Mouse (Mus musculus) 3T3-L1 (cell line): ENCODE measurements around the gene Ick.
A peak's percentile ranks its signal among the peaks of the same experiment; 100 is the strongest.
"Not testable (repeated sequence)": the region's sequence is repeated elsewhere in the genome, so short reads cannot be mapped to it uniquely, and the experiment has no call there.

Experiments
- DNase-seq: peaks from one replicate; pipeline ENCODE4 v3.0.0-alpha.2; 2015; ENCODE audit warnings: low read depth, low spot score

The Ick gene

DNA sequence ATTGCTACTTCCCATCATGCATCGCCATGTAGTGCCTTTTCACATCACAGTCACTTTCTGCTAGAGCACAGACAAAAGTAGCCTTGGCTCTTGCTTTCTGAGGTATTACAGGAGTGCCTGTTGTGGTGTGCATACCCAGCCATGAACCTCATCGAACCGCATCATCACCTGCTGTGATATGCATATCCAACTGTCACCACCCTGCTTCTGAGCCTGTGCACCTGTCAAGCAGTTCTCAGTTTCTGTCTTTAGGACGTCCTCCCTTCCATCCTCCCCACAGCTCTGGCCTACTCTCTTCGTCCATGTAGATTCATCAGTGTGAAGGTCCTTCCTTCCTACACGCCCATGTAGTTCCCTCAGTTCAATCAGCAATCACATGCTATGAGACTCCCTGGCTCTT lies 39.2 kb downstream of the Ick start:
- no peak for DNase-seq

DNA sequence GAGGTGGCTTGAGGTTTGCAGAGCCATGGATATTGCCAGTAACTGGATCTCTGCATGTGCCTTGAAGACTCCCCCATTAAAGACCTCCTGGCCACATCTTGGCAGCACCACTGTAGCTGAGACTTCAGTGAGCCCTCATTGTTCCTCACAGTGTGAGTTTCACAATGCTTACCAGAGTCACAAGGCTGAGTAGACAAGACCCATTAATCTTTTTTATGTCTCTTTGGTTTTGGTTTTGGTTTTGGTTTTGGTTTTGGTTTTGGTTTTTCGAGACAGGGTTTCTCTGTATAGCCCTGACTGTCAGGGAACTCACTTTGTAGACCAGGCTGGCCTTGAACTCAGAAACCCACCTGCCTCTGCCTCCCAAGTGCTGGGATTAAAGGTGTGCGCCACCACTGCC lies 40.8 kb downstream of the Ick start:
- peak; percentile 11 for DNase-seq

DNA sequence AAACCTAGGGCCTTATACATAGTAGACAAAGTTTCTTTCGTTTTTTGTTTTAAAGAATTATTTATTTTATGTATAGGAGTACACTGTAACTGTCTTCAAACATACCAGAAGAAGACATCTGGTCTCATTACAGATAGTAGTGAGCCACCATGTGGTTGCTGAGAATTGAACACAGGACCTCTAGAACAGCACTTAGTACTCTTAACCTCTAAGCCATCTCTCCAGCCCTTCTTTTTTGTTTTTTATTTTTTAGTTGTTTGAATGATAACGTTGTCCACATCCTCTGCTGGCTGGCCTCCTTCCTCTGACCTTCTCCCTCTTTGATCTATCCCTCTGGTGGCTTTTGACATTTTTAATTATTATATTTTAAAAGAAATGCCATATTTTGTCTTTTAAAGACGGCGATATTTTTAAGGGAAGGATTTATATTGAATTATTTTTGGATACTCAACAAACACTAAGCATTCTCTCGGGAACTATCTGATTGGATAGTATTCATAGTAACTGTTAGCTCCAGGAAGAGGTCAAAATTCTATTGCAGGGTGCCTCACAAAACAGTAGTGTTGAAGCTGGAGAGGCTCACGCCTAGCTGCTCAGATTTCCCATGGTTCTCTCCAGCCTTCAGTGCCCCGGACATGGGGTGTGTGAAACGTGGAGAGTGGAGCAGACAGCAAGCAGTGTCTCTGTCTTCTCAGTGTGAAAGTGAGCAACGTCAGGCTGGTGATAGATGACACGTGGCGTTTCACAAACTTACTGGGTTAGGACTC lies 45.4 kb downstream of the Ick start:
- DNase-seq: no peak

DNA sequence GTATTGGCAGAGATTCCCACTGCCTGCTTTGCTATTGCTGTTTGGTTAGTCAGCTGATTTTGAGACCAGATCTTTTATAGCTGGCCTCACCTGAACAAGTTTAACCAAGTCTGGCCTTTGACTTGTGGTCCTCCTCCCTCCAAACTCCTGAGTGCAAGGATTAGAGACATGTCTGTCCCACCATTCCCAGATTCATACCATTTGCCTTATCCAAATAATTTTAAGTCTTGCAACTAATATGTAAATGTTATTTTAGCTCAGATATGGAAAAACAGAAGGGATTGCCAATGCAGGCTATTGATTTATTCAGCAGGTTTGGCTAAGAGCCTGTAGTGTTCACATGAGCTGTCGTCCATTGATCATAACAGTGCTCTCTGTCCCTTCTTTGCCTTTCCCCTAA lies 48.2 kb downstream of the Ick start:
- DNase-seq: no peak

DNA sequence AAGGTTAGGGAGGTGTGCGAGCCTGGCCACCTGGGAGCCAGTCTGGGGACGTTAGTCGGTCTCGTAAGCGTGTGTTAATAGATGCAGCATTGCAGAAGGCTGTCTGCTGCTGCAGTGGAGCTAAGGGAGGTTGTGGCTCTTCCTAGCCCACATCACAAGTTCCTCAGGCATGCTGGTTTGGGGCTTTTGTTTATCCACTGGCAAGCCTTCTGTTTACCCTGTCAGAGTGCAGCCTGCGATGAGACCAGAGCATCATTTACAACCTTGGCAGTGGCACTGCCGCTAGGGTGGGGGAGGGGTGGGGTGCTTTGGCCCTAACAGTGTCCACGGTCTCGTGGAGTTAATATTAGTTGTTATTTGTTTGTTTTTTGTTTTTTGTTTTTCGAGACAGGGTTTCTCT lies 54.3 kb downstream of the Ick start:
- no peak for DNase-seq

DNA sequence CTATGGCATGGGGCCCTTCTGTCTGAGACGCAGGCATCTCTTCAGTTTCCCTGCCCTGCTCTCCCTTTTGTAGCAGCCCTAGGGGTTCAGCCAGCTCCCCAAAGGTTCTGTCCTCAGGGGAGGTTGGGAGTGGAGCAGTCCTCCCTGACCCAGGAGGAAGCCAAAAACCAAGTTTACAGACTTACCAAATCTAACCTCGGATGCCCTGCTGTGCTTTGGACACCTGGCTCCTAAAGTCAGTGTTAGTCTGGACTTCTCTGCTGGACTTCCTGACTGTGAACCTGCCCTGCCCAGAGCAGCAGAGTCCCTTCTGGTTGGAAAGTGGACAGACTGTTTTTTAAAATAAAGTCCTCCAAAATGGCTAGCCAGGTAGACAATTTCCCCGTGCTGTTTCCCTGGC lies 55.7 kb downstream of the Ick start:
- no peak for DNase-seq

DNA sequence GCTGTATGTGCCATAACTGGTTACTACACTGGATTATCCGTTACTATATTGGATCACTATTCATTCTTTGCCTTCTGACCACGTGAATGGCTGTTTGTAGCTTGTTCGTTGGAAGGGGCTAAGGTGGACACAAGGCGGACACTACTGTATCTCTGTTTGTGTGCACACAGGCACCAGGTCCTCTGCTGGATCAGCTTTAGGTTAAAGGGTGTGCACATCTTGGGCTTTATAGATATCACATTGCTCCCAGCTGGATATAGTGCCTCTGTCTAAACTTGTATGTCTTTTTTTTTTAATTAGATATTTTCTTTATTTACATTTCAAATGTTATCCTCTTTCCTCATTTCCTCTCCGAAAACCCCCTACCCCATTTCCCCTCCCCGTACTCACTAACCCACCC lies 56.5 kb downstream of the Ick start:
- no peak for DNase-seq

DNA sequence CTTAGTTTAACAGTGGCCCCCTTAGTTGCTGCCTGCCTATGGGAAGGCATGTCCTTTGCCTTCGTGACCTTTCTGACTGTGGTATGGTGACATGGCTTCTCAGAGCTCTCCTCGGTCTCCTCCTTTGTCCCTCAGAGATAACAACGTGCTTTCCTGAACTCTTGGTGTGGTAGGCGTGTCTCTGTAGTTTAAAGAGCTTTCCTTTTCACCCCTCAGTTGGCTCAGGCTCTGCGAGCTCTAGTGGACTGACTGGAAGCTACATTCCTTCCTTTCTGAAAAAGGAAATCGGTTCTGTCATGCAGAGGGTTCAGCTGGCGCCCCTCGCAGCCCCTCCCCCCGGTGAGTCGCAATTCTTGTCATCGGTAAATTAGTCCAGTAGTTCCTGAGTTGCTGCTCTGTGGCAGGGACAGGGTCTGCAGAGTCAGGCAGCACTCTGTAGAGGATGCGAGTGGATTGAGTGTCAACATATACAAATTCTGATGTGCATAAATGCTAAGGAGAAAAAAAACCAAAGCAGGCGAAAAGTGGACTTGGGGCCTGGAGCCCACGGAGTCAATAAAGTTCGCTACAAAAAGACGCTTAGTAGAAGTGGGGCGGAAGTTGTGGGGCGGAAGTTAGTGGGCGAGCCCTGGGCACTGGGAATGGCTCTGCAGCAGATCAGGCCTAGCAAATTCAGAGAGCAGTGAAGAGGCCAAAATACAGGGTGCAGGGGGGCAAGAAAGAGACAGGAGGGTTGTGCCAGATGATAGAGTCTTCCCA lies 57.9 kb downstream of the Ick start:
- DNase-seq: no peak

DNA sequence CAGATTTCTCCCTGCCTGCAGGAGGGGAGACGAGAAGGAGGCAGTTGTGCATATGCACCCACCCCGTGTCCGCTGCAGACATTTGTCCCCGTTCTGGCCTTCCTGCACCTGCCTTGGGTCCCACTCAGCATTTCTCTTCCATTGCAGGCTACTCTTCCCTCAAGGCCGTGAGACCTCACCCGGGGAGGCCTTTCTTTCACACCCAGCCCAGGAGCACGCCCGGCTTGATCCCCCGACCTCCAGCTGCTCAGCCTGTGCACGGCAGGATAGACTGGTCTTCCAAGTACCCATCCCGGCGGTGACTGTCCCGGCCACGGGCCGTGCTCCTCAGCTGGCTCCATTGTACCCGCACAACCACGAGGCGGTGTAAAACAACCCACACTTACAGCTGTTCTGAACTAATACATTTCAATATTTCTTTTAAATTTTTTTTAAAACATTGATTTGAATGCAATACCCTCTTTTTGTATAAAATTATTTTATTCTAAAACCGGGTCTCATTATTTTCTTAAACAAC lies 58.5 kb downstream of the Ick start:
- DNase-seq: no peak

- DNase-seq: no peak
Measured at GRCm38 (mm10) chr9:78168864-78169263, 59.9 kb downstream of the Ick start.

DNA sequence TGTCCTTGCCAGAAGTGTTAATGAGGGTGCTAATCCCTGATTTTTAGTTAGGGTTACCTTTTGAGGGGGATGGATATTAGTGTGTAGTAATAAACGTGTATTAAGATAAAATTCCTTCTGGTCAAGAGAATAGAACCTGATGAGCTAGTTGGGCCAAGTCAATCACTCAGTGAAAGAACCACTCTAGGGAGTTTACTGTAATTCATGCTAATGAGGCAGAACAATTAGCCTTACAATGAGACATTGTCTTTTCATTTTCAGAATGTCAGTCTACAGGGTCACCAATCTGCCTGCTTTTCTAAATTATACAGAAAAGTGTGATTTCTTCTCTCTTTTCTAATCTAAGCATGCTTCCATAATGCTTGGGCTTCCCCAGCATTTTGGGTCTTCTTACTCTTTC lies 65.0 kb downstream of the Ick start:
- DNase-seq: no peak

GRCm38 (mm10) chr9:78174925-78175276 lies 65.9 kb downstream of the Ick start:
- not testable (repeated sequence) for DNase-seq

DNA sequence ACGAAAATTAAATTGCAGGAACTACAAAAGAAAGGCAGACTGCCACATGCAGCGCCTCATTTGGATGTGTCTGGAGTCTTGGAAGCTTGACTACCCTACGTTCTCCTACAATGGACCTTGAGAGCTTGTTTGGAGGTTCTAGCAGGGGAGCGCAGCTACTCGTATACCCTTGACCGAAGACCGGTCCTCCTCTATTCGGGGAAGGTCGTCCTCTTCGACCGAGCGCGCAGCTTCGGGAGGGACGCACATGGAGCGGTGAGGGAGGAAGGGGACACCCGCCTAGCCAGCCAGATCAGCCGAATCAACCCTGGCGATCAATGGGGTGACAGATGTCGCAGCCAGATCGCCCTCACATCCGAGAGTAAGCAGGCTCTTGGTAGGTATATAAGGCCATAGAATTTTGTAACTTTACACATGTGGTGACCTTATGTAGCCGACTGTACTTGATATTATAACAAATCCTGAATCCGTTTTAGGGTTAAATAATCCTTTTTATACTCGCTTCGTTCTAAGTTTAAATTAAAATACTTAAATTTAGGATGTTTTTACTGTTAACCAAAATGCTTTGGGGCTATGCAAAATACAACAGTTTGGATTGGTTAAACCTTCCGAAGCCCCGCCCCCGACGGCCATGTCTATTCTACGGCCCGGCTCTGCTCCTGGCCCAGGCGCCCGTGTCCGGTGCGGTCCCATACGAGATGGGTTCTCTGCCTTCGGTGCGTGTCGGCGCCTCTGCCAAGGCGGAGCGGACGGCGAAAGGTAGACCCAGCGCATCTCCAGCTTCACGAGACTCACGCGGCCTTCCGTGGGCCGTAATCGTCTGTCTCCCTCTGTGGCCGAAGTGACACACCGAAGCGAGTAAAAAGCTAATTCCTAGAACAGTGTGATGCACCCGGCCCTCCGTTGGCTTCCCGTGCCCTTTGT lies 66.5 kb downstream of the Ick start:
- DNase-seq: peak; percentile 95

DNA sequence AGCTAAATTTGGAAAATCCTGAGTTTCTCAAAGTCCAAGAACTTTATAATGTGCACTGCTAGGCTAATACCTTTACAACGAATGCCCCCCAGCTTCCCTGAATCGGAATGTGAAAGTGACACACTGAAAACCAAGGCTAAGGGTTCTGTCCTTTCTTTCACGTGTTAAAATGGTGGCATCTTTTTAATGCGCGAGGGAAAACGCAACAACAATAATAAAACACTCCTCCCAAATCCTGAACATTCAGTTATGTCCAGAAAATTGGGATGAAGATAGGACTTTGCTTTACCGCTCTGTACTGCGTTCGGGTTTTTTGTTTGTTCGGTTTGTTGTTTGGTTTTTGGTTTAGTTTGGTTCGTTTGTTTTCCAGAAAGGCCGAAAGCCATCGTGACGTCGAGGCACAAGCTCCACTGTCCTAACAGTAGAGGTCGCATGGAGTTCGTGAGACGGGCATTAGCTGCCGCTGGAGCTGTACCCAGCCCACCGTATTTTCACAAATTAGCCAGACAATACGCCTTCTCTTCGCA lies 67.3 kb downstream of the Ick start:
- DNase-seq: peak; percentile 90

GRCm38 (mm10) chr9:78176831-78177230 lies 67.8 kb downstream of the Ick start:
- DNase-seq: peak; percentile 53

DNA sequence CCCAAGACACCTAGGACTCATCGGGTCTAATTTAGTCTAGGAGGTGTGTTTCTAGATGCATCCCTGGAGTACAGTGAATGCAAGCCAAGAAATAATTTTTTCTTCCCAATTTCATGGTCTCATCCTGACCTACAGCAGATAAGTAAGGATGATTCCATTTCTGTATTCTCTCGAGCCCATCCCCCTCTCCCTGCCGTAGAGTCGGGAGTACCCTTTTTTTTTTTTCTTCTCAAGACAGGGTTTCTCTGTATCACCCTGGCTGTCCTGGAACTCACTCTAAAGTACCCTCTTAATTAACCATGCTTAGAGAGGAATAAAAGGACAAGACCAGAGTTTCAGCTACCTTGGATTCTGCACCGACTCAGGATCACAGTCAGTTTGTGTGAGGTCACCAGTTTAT lies 69.2 kb downstream of the Ick start:
- DNase-seq: no peak

DNA sequence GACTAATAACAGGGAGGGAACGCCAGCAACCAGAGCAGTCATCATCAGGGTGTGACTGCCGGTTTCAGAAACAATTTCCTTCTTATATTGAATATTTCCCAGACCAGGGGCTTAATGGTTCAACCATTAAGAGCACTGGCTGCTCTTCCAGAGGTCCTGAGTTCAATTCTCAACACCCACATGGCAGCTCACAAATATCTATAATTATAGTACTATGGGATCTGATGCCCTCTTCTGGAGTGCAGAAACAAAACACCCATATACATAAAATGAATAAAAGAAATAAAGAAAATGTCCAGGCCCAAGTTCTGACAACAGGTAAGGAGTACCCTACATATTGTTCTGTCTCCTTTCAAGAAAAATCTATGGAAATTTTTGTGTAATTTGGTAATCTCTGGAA lies 70.1 kb downstream of the Ick start:
- no peak for DNase-seq

- DNase-seq: not testable (repeated sequence)
Measured at GRCm38 (mm10) chr9:78182474-78182873, 73.5 kb downstream of the Ick start, which contains the start of gene Gsta4. Gene Gsta4, plus strand, starts transcription at chr9:78182774.

GRCm38 (mm10) chr9:78185686-78186085 lies 76.7 kb downstream of the Ick start:
- peak; percentile 56 for DNase-seq

- DNase-seq: no peak
Measured at GRCm38 (mm10) chr9:78188910-78189309, 79.9 kb downstream of the Ick start.
